ENCODE assay signal across 24 mouse cellular contexts in the genomic region with DNA sequence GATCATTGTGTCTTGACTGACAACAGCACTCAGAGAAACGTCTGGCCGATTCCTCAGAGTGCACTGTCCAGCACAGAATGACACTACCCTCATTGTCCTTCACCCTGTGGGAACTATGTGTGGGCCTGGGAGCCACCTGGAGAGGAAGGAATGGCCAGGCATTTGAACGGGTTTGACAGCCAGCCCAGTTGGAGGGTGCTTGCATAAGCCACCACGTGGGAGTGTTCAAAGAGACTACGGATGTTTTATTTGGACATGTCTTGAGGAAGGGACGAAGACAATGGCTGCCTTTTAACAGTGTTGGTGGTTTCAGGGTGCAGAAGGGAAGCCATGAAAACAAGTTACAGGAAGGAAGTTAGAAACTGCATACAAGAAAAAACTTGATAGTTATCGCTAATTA.
"Had no signal": no experiment of that assay in that cellular context is flagged by ENCODE, and none has a peak within 500 bp of the region (broad histone marks: within the 10 kb centered on the region; RNA-seq: fewer than 3 reads in every experiment).

No protein-coding gene starts in this region.

- H3K27me3 ChIP-seq: liver, embryonic 12.5 days; liver, embryonic 15.5 days; lung, embryonic 15.5 days; midbrain, embryonic 13.5 days; neural tube, embryonic 13.5 days; stomach, embryonic 15.5 days had no signal

- H3K27ac ChIP-seq: kidney, postnatal 0 days; layer of hippocampus, adult 2 months; limb, embryonic 10.5 days; limb, embryonic 13.5 days; liver, embryonic 12.5 days; liver, embryonic 15.5 days; lung, embryonic 15.5 days; midbrain, embryonic 10.5 days; midbrain, embryonic 13.5 days; neural tube, embryonic 13.5 days; stomach, embryonic 15.5 days had no signal

- DNase-seq: kidney, adult 2 months; kidney, postnatal 25 days; layer of hippocampus, adult 9-11 months; liver; lung, postnatal 36 days; retina, postnatal 1 day; right cerebral cortex, postnatal 25 days; spleen, adult 18-20 months; thymus, postnatal 14 days; thymus, postnatal 4 days had no signal

- H3K4me2 ChIP-seq: limb, embryonic 13.5 days; liver, embryonic 12.5 days; liver, embryonic 15.5 days; lung, embryonic 15.5 days; midbrain, embryonic 13.5 days; neural tube, embryonic 13.5 days; stomach, embryonic 15.5 days had no signal

- H3K9me3 ChIP-seq: limb, embryonic 10.5 days; liver, embryonic 12.5 days; liver, embryonic 15.5 days; lung, embryonic 15.5 days; midbrain, embryonic 10.5 days; midbrain, embryonic 13.5 days; neural tube, embryonic 13.5 days; stomach, embryonic 15.5 days had no signal

- H3K9ac ChIP-seq: limb, embryonic 13.5 days; liver, embryonic 12.5 days; liver, embryonic 15.5 days; lung, embryonic 15.5 days; midbrain, embryonic 13.5 days; neural tube, embryonic 13.5 days; stomach, embryonic 15.5 days had no signal

- H3K4me3 ChIP-seq: layer of hippocampus, adult 2 months; limb, embryonic 10.5 days; limb, embryonic 13.5 days; liver, embryonic 12.5 days; liver, embryonic 15.5 days; lung, embryonic 15.5 days; megakaryocyte, embryonic 14.5 days; midbrain, embryonic 10.5 days; midbrain, embryonic 13.5 days; myocyte; neural tube, embryonic 13.5 days; stomach, embryonic 15.5 days had no signal

- H3K4me1 ChIP-seq: liver, embryonic 15.5 days; lung, embryonic 15.5 days had no signal

- ATAC-seq: liver, embryonic 12.5 days; midbrain, embryonic 13.5 days; midbrain, embryonic 16.5 days had no signal

- H3K36me3 ChIP-seq: limb, embryonic 10.5 days; limb, embryonic 13.5 days; liver, embryonic 12.5 days; liver, embryonic 15.5 days; lung, embryonic 15.5 days; midbrain, embryonic 10.5 days; midbrain, embryonic 13.5 days; neural tube, embryonic 13.5 days; stomach, embryonic 15.5 days had no signal
